Mouse (Mus musculus) kidney, postnatal 36 days (tissue): ENCODE measurements around the gene Cntn4.
A peak's percentile ranks its signal among the peaks of the same experiment; 100 is the strongest.

Experiments
- DNase-seq, 2 experiments: peaks; one replicate each; pipeline ENCODE4 v3.0.0; 2021 to 2022; ENCODE audit warnings: mixed read lengths in 2 of 2

Gene Cntn4

GRCm38 (mm10) chr6:105677149-105678031 is at the start of gene Cntn4:
Cntn4 (plus strand) TSS chr6:105677660.
- DNase-seq, result peak in 1 of 2 experiments; percentile 3

GRCm38 (mm10) chr6:105674276-105674675 is 3.2 kb upstream of the Cntn4 start:
- no peak for DNase-seq

GRCm38 (mm10) chr6:105675099-105675498 is 2.4 kb upstream of the Cntn4 start:
- no peak for DNase-seq

GRCm38 (mm10) chr6:105676637-105677036 is 823 bp upstream of the Cntn4 start:
- DNase-seq, result no peak

- DNase-seq, result no peak
Measured at GRCm38 (mm10) chr6:105678778-105679177, 1.3 kb downstream of the Cntn4 start.

GRCm38 (mm10) chr6:105681496-105681895 is 4.0 kb downstream of the Cntn4 start:
- no peak for DNase-seq

GRCm38 (mm10) chr6:105683251-105683650 is 5.8 kb downstream of the Cntn4 start:
- no peak for DNase-seq

- no peak for DNase-seq
Measured at GRCm38 (mm10) chr6:105684123-105684522, 6.7 kb downstream of the Cntn4 start.

GRCm38 (mm10) chr6:105688195-105688594 is 10.7 kb downstream of the Cntn4 start:
- DNase-seq, result no peak

- no peak for DNase-seq
Measured at GRCm38 (mm10) chr6:105742026-105742425, 64.6 kb downstream of the Cntn4 start.

GRCm38 (mm10) chr6:105780616-105781015 is 103.2 kb downstream of the Cntn4 start:
- no peak for DNase-seq

GRCm38 (mm10) chr6:105788462-105788861 is 111.0 kb downstream of the Cntn4 start:
- DNase-seq, result no peak

- DNase-seq, result no peak
Measured at GRCm38 (mm10) chr6:105835099-105835498, 157.6 kb downstream of the Cntn4 start.

GRCm38 (mm10) chr6:105847296-105847695 is 169.8 kb downstream of the Cntn4 start:
- no peak for DNase-seq

- DNase-seq, result no peak
Measured at GRCm38 (mm10) chr6:105892838-105893237, 215.4 kb downstream of the Cntn4 start.

- DNase-seq, result no peak
Measured at GRCm38 (mm10) chr6:105938485-105938884, 261.0 kb downstream of the Cntn4 start.

- DNase-seq, result no peak
Measured at GRCm38 (mm10) chr6:105939303-105939702, 261.8 kb downstream of the Cntn4 start.

- no peak for DNase-seq
Measured at GRCm38 (mm10) chr6:105940591-105940990, 263.1 kb downstream of the Cntn4 start.

- DNase-seq, result no peak
Measured at GRCm38 (mm10) chr6:105991492-105991891, 314.0 kb downstream of the Cntn4 start.

GRCm38 (mm10) chr6:106013018-106013417 is 335.6 kb downstream of the Cntn4 start:
- DNase-seq, result no peak

- DNase-seq, result no peak
Measured at GRCm38 (mm10) chr6:106015126-106015525, 337.7 kb downstream of the Cntn4 start.

- peak; percentile 9 to 39 for DNase-seq
Measured at GRCm38 (mm10) chr6:106048878-106049277, 371.4 kb downstream of the Cntn4 start.

GRCm38 (mm10) chr6:106056123-106056522 is 378.7 kb downstream of the Cntn4 start:
- DNase-seq, result no peak

GRCm38 (mm10) chr6:106078071-106078603 is 400.7 kb downstream of the Cntn4 start:
- no peak for DNase-seq
